In genomic region chr13:56113431-56114248, GRCm38 (mm10) we compare ENCODE assay signal across 8 mouse cellular contexts. TPM values are rescaled to one million over a fixed set of nuclear protein-coding genes. Genes with fewer than 3 reads are reported as not detected.
DNase-seq lines count a peak whose midpoint lies in the region; ATAC-seq and TF ChIP-seq lines count a peak whose summit lies in the region.

No protein-coding gene starts in this region.

- H3K27me3 ChIP-seq in embryonic facial prominence, embryonic 11.5 days (ENCODE audit: control insufficient read depth, insufficient read depth, low read length), result no peaks in the 10 kb centered on the region
- H3K27me3 ChIP-seq in heart, embryonic 13.5 days (replicated peaks), result no peaks in the 10 kb centered on the region

- H3K9me3 ChIP-seq in embryonic facial prominence, embryonic 11.5 days (replicated peaks; ENCODE audit: control insufficient read depth, low read length), result no peaks in the 10 kb centered on the region
- no peaks in the 10 kb centered on the region for H3K9me3 ChIP-seq in heart, embryonic 13.5 days

- peak overlapping the region; percentile 7; the same call in 1 of the 2 replicates for H3K4me2 ChIP-seq in embryonic facial prominence, embryonic 11.5 days (ENCODE audit: low read depth, low read length)
- H3K4me2 ChIP-seq in heart, embryonic 13.5 days, result peak overlapping the region; percentile 24

- WGBS in embryonic facial prominence, embryonic 11.5 days, result 67% methylated on average over 19 of the region's 19 CpGs
- 48% methylated on average over 19 of the region's 19 CpGs for WGBS in heart, embryonic 13.5 days
- 56% methylated on average over 19 of the region's 19 CpGs for WGBS in olfactory bulb, adult 2 months

- no peak for TF ChIP-seq POLR2A in olfactory bulb, adult 2 months (IDR thresholded peaks at IDR 0.05; ENCODE audit: insufficient read depth, low read depth, low read length)

- intact Hi-C loops in left cerebral cortex, adult 2 months (cut with DNase I), result no loop called here
- intact Hi-C loops in left cerebral cortex, postnatal 4 days (cut with DNase I), result no loop called here

- peak overlapping the region; percentile 47 for H3K27ac ChIP-seq in left cerebral cortex, adult 2 months
- H3K27ac ChIP-seq in embryonic facial prominence, embryonic 11.5 days (replicated peaks; ENCODE audit: low read depth, low read length), result peak overlapping the region; percentile 84
- H3K27ac ChIP-seq in heart, embryonic 13.5 days (replicated peaks), result peak overlapping the region; percentile 90
- peak overlapping the region; percentile 67 for H3K27ac ChIP-seq in olfactory bulb, adult 2 months (ENCODE audit: insufficient read depth, low read depth, low read length)

- peak overlapping the region; percentile 28; the same call in 1 of the 2 replicates for H3K9ac ChIP-seq in embryonic facial prominence, embryonic 11.5 days (replicated peaks; ENCODE audit: low read length)
- H3K9ac ChIP-seq in heart, embryonic 13.5 days, result peak overlapping the region; percentile 62

- no peak for ATAC-seq in embryonic facial prominence, embryonic 11.5 days (replicated peaks; ENCODE audit: insufficient number of reproducible peaks, low FRiP score, low TSS enrichment, low read depth)
- ATAC-seq in heart, embryonic 13.5 days (ENCODE audit: extremely low read depth, insufficient number of reproducible peaks, low FRiP score, low TSS enrichment), result 0 out of 2 replicates have a peak, but pooled peaks have one; percentile 21

- no peak for DNase-seq in left cerebral cortex, adult 2 months (ENCODE audit: extremely low spot score in 1 of 2, low spot score in 2 of 2)
- DNase-seq in left cerebral cortex, postnatal 4 days, result no peak
- no peak for DNase-seq in embryonic facial prominence, embryonic 11.5 days (ENCODE audit: low spot score)
- peak; percentile 44 to 59 for DNase-seq in kidney, postnatal 4 days
- no peak for DNase-seq in layer of hippocampus, postnatal 25 days (ENCODE audit: extremely low spot score in 1 of 2, low spot score in 1 of 2)
- no peak for DNase-seq in frontal cortex, postnatal 14 days (ENCODE audit: low spot score in 2 of 2)

- H3K4me1 ChIP-seq in embryonic facial prominence, embryonic 11.5 days (ENCODE audit: control insufficient read depth, insufficient read depth, low read length), result peaks cover 27% of the 10 kb centered on the region
- H3K4me1 ChIP-seq in heart, embryonic 13.5 days, result peaks cover 99% of the 10 kb centered on the region
- H3K4me1 ChIP-seq in olfactory bulb, adult 2 months (ENCODE audit: control insufficient read depth, insufficient read depth, low read length), result peaks cover 71% of the 10 kb centered on the region

- peaks cover 2% of the 10 kb centered on the region for H3K36me3 ChIP-seq in embryonic facial prominence, embryonic 11.5 days (replicated peaks; ENCODE audit: control insufficient read depth, insufficient read depth, low read depth, low read length)
- peaks cover 6% of the 10 kb centered on the region; the same call in 1 of the 2 replicates for H3K36me3 ChIP-seq in heart, embryonic 13.5 days

- TF ChIP-seq CTCF in left cerebral cortex, adult 2 months (IDR thresholded peaks at IDR 0.05), result no peak
- TF ChIP-seq CTCF in olfactory bulb, adult 2 months (IDR thresholded peaks at IDR 0.05; ENCODE audit: insufficient read depth, low read depth, low read length), result no peak

- H3K4me3 ChIP-seq in left cerebral cortex, adult 2 months, result no peak overlapping the region
- no peak overlapping the region for H3K4me3 ChIP-seq in embryonic facial prominence, embryonic 11.5 days (ENCODE audit: low read depth, low read length)
- no peak overlapping the region for H3K4me3 ChIP-seq in heart, embryonic 13.5 days
- no peak overlapping the region for H3K4me3 ChIP-seq in olfactory bulb, adult 2 months (ENCODE audit: insufficient read depth, low read depth, low read length)

RNA-seq across cellular contexts. Expression of gene H2afy, which starts 22.5 kb away (rescaled TPM):
- 100 to 1,000 TPM; 107 to 111 TPM for total RNA-seq in left cerebral cortex, adult 2 months (2021)
- total RNA-seq in left cerebral cortex, postnatal 4 days (2021), result 100 to 1,000 TPM; 114 to 116 TPM
- 628 and 651 TPM in 2 replicates for polyA plus RNA-seq in embryonic facial prominence, embryonic 11.5 days (2014; fragmentation: Nextera tagmentation; extraction: Ambion mirVana)
- polyA plus RNA-seq in heart, embryonic 13.5 days (2015; fragmentation: Nextera tagmentation; extraction: Ambion mirVana), result 112 and 124 TPM in 2 replicates
- 408 TPM in 1 of 2 replicates, not detected in the other for polyA plus RNA-seq in olfactory bulb, adult 2 months (2012; ENCODE audit: insufficient read depth, insufficient read length, low replicate concordance, missing spikeins)
- 100 to 1,000 TPM; 115 to 130 TPM for total RNA-seq in layer of hippocampus, postnatal 25 days (2021)

Comparison
In these comparisons a context has a peak if more than half of its experiments do, and no peak if none do; other contexts are left out.
1. DNase-seq: peak in kidney, postnatal 4 days (2 of 2); none in left cerebral cortex, adult 2 months (0 of 2), left cerebral cortex, postnatal 4 days (single experiment), embryonic facial prominence, embryonic 11.5 days (single experiment), layer of hippocampus, postnatal 25 days (0 of 2) and frontal cortex, postnatal 14 days (0 of 2).
2. Peak in every context shown above with its lines, with median percentiles within 50 percentile points of each other: H3K27ac ChIP-seq.